Mouse (Mus musculus) ES-E14 (cell line): ENCODE measurements around the gene Fgf9. TPM values are rescaled to one million over a fixed set of nuclear protein-coding genes. Genes with fewer than 3 reads are reported as not detected.

Experiments used
- DNase-seq: peaks from one replicate; pipeline ENCODE4 v3.0.0-alpha.2; 2013; ENCODE audit warnings: low read depth, low spot score
- H3K27ac ChIP-seq: 2 replicates; pipeline ENCODE4 v1.5.1; 2012; ENCODE audit warnings: low read depth, mild to moderate bottlenecking, low read length, moderate library complexity, mixed read lengths; ENCODE audit not compliant: poor library complexity, insufficient read depth, severe bottlenecking
- H3K36me3 ChIP-seq: 2 replicates; pipeline ENCODE4 v1.6.1; 2012; ENCODE audit warnings: mild to moderate bottlenecking, low read length, moderate library complexity, mixed read lengths; ENCODE audit not compliant: control insufficient read depth, poor library complexity, insufficient read depth, severe bottlenecking
- H3K4me1 ChIP-seq, 2 experiments: fragments of 150-350 bp in 1 of 2; sonication (generic) in 1 of 2; 2 replicates each; pipeline ENCODE4 v1.6.1; 2012; ENCODE audit warnings: low read length in 2 of 2, mild to moderate bottlenecking in 1 of 2, mixed read lengths in 1 of 2; ENCODE audit not compliant: control insufficient read depth in 2 of 2, insufficient read depth in 2 of 2, poor library complexity in 1 of 2
- H3K4me3 ChIP-seq, 2 experiments: fragments of 150-350 bp in 1 of 2; sonication (generic) in 1 of 2; 2 replicates each; pipeline ENCODE4 v1.5.1; 2012; ENCODE audit warnings: low read length in 2 of 2, low read depth in 1 of 2, mild to moderate bottlenecking in 1 of 2, mixed read lengths in 1 of 2; ENCODE audit not compliant: insufficient read depth in 1 of 2, poor library complexity in 1 of 2, severe bottlenecking in 1 of 2
- H3K9ac ChIP-seq: 2 replicates; pipeline ENCODE4 v1.6.1; 2012; ENCODE audit warnings: low read depth, mild to moderate bottlenecking, low read length, mixed read lengths; ENCODE audit not compliant: poor library complexity, insufficient read depth, severe bottlenecking
- H3K9me3 ChIP-seq: fragments of 150-350 bp; sonication (generic); 2 replicates; pipeline ENCODE4 v1.6.1; 2012; ENCODE audit warnings: low read depth, mild to moderate bottlenecking, low read length; ENCODE audit not compliant: control insufficient read depth, insufficient read depth
- CHD2 ChIP-seq: IDR thresholded peaks from 2 replicates; pipeline ENCODE4 v1.6.1; 2014; ENCODE audit warnings: mild to moderate bottlenecking, low read depth, low read length, inconsistent platforms
- HCFC1 ChIP-seq: IDR thresholded peaks from 2 replicates; pipeline ENCODE4 v1.6.1; 2012; ENCODE audit warnings: low read length, inconsistent platforms, borderline replicate concordance; ENCODE audit not compliant: insufficient read depth
- MAFK ChIP-seq: IDR thresholded peaks from 2 replicates; pipeline ENCODE4 v1.6.1; 2014; ENCODE audit warnings: mild to moderate bottlenecking, low read depth, low read length, inconsistent platforms; ENCODE audit not compliant: insufficient read depth
- ZC3H11A ChIP-seq: IDR thresholded peaks from 2 replicates; pipeline ENCODE4 v1.6.1; 2012; ENCODE audit warnings: low read depth, mild to moderate bottlenecking, inconsistent platforms, low read length, borderline replicate concordance
- ZNF384 ChIP-seq: IDR thresholded peaks from 2 replicates; pipeline ENCODE4 v1.6.1; 2012; ENCODE audit warnings: low read depth, low read length, inconsistent platforms
- in situ Hi-C, 2 experiments: fragments of 600-800 bp; cut with MboI; formaldehyde crosslinking; loops; one replicate each; pipeline ENCODE4 v1.15.1; 2025; ENCODE audit warnings: low sequenced_read_pairs in 2 of 2, inconsistent platforms in 1 of 2; ENCODE audit not compliant: unreplicated experiment in 2 of 2
- total RNA-seq: library from RNA; depleted of rRNA; stranded (reverse); fragments of 300-350 nt; gene quantifications from 2 replicates; pipeline ENCODE4 v1.2.3, GENCODE M21; 2012

Gene Fgf9
- total RNA-seq, 1 experiment, result not detected

GRCm38 (mm10) chr14:58139506-58140055, 69.2 kb downstream of the Fgf9 start:
- TF ChIP-seq ZC3H11A (no peak), HCFC1 (no peak), ZNF384 (no peak), MAFK (no peak), CHD2 (no peak)
- H3K9me3 ChIP-seq, result no peaks in the 10 kb centered on the region
- no peak overlapping the region for H3K4me3 ChIP-seq
- H3K36me3 ChIP-seq, result no peaks in the 10 kb centered on the region
- in situ Hi-C loops, result no loop called here
- H3K4me1 ChIP-seq, result no peaks in the 10 kb centered on the region
- no peak overlapping the region for H3K27ac ChIP-seq
- no peak overlapping the region for H3K9ac ChIP-seq
- no peak for DNase-seq

DNA sequence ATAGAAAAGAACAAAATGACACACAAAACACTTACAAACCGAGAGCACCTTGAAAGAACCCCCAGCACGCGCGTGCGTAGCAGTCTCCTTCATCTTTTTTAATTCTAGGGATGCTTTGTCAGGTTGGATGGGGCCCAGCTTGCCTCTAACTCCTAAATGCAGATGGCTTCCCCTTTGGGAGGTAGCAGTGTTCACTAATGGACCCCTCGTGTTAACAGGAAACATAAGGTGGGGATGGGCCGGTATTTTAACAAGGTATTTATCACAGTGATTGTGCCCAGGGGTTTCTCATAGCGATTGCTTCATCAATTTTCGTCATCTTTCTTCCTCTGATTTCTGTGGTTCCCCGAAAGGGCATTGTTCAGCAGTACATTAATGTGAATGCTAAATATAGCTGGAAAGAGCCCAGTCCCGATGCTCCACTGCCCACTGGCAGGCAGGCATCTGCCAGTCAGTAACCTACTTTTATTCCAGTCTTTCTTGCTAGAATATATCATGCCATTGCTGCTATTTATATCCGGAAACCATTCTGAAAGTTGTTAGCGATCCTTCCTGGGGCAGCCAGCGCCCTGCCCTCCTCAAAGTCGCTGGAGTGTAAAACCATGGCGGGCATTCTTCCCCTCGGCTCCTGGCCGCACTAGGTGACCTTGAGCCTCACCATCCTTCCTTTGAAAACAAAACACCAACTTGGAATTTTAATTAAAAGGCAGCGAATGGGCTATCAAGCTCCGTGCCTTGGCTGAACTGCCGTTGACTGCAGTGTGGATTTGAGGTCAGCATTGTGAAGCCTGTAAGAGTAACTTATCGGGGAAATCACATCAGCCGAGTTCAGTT, 79.5 kb downstream of the Fgf9 start:
- Histone ChIP-seq H3K27ac (no peak overlapping the region), H3K4me1 (0 out of 4 replicates have a peak, but pooled peaks cover 0 to 3% of the 10 kb centered on the region in 2 experiments), H3K9ac (no peak overlapping the region), H3K36me3 (no peaks in the 10 kb centered on the region), H3K9me3 (no peaks in the 10 kb centered on the region), H3K4me3 (no peak overlapping the region)
- in situ Hi-C loops, result no loop called here
- TF ChIP-seq MAFK, result no peak
- no peak for TF ChIP-seq ZC3H11A
- TF ChIP-seq HCFC1, result no peak
- no peak for TF ChIP-seq ZNF384
- TF ChIP-seq CHD2, result no peak
- DNase-seq, result no peak

- Histone ChIP-seq H3K27ac (no peak overlapping the region), H3K9me3 (no peaks in the 10 kb centered on the region), H3K36me3 (no peaks in the 10 kb centered on the region), H3K4me1 (0 out of 4 replicates have a peak, but pooled peaks cover 0 to 3% of the 10 kb centered on the region in 2 experiments), H3K9ac (no peak overlapping the region), H3K4me3 (no peak overlapping the region)
- in situ Hi-C loops, result no loop called here
- TF ChIP-seq CHD2 (no peak), ZC3H11A (no peak), MAFK (no peak), ZNF384 (no peak), HCFC1 (no peak)
- DNase-seq, result no peak
These were observed 80.1 kb downstream of the Fgf9 start for GRCm38 (mm10) chr14:58150471-58150855.

- Histone ChIP-seq H3K9ac (no peak overlapping the region), H3K27ac (no peak overlapping the region), H3K36me3 (no peaks in the 10 kb centered on the region), H3K4me1 (0 out of 4 replicates have a peak, but pooled peaks cover 0 to 3% of the 10 kb centered on the region in 2 experiments), H3K4me3 (no peak overlapping the region), H3K9me3 (no peaks in the 10 kb centered on the region)
- in situ Hi-C loops, result no loop called here
- no peak for DNase-seq
- no peak for TF ChIP-seq CHD2
- TF ChIP-seq MAFK, result no peak
These were observed 81.8 kb downstream of the Fgf9 start for GRCm38 (mm10) chr14:58152110-58152509.
